Mouse (Mus musculus) neural tube, embryonic 15.5 days (tissue): ENCODE measurements around the gene Gm2035. TPM values are rescaled to one million over a fixed set of nuclear protein-coding genes. Genes with fewer than 3 reads are reported as not detected.
"Not testable (repeated sequence)": the region's sequence is repeated elsewhere in the genome, so short reads cannot be mapped to it uniquely, and the experiment has no call there.

ENCODE experiments used
- ATAC-seq: fragments of 200-750 bp; cut with Nextera tagmentation; 2 replicates; pipeline ENCODE4 v1.8.0; 2017; ENCODE audit warnings: mild to moderate bottlenecking, moderate TSS enrichment, moderate library complexity; ENCODE audit not compliant: low FRiP score
- H3K27ac ChIP-seq: fragments of 300-500 bp; sonication (generic); replicated peaks from 2 replicates; pipeline ENCODE4 v1.5.1; 2015; ENCODE audit warnings: mild to moderate bottlenecking, inconsistent platforms
- H3K27me3 ChIP-seq: fragments of 300-500 bp; sonication (generic); replicated peaks from 2 replicates; pipeline ENCODE4 v1.6.1; 2015; ENCODE audit warnings: inconsistent platforms
- H3K36me3 ChIP-seq: fragments of 300-500 bp; sonication (generic); 2 replicates; pipeline ENCODE4 v1.6.1; 2015; ENCODE audit warnings: inconsistent platforms
- H3K4me1 ChIP-seq: fragments of 300-500 bp; sonication (generic); 2 replicates; pipeline ENCODE4 v1.6.1; 2015; ENCODE audit warnings: inconsistent platforms
- H3K4me2 ChIP-seq: fragments of 300-500 bp; sonication (generic); 2 replicates; pipeline ENCODE4 v1.6.1; 2015; ENCODE audit warnings: inconsistent platforms, mild to moderate bottlenecking, moderate library complexity
- H3K4me3 ChIP-seq: fragments of 300-500 bp; sonication (generic); replicated peaks from 2 replicates; pipeline ENCODE4 v1.5.1; 2015; ENCODE audit warnings: mild to moderate bottlenecking, inconsistent platforms
- H3K9ac ChIP-seq: fragments of 300-500 bp; sonication (generic); replicated peaks from 2 replicates; pipeline ENCODE4 v1.6.1; 2015; ENCODE audit warnings: mild to moderate bottlenecking, inconsistent platforms
- H3K9me3 ChIP-seq: fragments of 300-500 bp; sonication (generic); replicated peaks from 2 replicates; pipeline ENCODE4 v1.6.1; 2016; ENCODE audit warnings: inconsistent platforms
- WGBS: fragments of 180-500 bp; shearing (Covaris S2); methylation state at CpG from one replicate; pipeline ENCODE4 v1.1.7; 2015; ENCODE audit warnings: mixed read lengths; 5-methylcytosine and 5-hydroxymethylcytosine counted together
- polyA plus RNA-seq: library from polyadenylated mRNA; unstranded; fragments of >200 nt; fragmentation: Nextera tagmentation; extraction: Ambion mirVana; gene quantifications from 2 replicates; pipeline ENCODE4 v1.2.1, GENCODE M21; 2015

The Gm2035 gene
- polyA plus RNA-seq, result not detected in 2 replicates

DNA sequence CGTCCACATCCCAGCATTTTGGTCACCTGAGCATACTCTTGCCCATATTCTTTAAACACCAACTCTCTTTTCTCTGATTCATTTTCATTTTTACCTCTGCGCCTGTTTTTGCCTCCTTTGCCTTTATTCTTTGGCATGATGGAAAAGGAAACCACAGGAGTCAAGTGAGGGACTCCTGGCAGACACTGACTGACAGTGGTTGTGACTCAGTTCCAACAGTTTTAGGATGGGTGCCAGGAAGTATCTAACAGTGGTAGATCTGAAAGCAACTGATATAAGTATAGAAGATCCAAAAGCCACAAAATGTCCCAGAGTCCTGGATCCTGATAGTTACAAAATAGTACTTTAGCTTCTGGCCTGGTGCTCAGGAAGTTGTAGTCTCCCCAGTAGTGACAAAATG, at the start of gene Gm2035:
Gm2035 (minus strand) TSS at position 137 of the 400 bp plus-strand sequence.
- not testable (repeated sequence) for H3K27me3 ChIP-seq, H3K4me1 ChIP-seq, H3K4me2 ChIP-seq, ATAC-seq, H3K9ac ChIP-seq, H3K4me3 ChIP-seq, H3K36me3 ChIP-seq, H3K27ac ChIP-seq, H3K9me3 ChIP-seq
- WGBS, result 75% methylated on average over 2 of the region's 2 CpGs

DNA sequence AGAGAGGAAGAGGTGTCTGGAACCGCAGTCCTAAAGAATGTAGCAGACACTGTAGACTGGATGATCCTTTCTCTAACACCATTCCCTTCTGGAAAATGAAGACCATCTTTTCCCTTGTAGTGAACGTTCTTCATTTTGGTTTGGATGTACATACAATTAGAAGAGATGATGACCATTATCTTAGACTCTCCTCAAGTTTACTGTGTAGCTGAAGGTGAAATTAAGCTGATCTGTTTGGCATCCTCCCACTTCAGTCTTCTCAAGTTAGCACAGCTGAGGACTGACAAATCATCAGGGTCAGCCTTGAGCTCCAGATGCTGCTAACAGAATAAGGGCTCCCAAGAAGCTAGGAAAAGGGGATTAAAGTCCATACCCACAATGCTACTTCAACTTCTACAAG, 34.1 kb upstream of the Gm2035 start, which contains the start of gene Gm2042:
Gm2042 (plus strand) TSS at position 301 of the 400 bp plus-strand sequence.
- H3K9me3 ChIP-seq, H3K4me1 ChIP-seq, H3K4me2 ChIP-seq, H3K27ac ChIP-seq, H3K4me3 ChIP-seq, H3K9ac ChIP-seq, ATAC-seq, H3K36me3 ChIP-seq, H3K27me3 ChIP-seq: not testable (repeated sequence)
- WGBS, result 93% methylated on average over 2 of the region's 2 CpGs

DNA sequence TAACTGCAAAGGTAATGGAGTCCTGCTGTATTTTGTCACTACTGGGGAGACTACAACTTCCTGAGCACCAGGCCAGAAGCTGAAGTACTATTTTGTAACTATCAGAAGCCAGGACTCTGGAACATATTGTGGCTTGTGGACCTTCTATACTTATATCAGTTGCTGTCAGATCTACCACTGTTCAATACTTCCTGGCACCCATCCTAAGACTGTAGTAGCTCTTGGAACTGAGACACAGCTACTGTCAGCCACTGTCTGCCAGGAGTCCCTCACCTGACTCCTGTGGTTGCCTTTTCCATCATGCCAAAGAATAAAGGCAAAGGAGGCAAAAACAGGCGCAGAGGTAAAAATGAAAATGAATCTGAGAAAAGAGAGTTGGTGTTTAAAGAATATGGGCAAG, 24.6 kb downstream of the Gm2035 start, which contains the start of gene Gm2022:
Gm2022 (plus strand) TSS at position 301 of the 400 bp plus-strand sequence.
- not testable (repeated sequence) for H3K36me3 ChIP-seq, H3K27me3 ChIP-seq, H3K4me3 ChIP-seq, H3K9ac ChIP-seq, H3K4me1 ChIP-seq, H3K9me3 ChIP-seq, H3K27ac ChIP-seq, ATAC-seq, H3K4me2 ChIP-seq
- 89% methylated on average over 1 of the region's 1 CpGs for WGBS

DNA sequence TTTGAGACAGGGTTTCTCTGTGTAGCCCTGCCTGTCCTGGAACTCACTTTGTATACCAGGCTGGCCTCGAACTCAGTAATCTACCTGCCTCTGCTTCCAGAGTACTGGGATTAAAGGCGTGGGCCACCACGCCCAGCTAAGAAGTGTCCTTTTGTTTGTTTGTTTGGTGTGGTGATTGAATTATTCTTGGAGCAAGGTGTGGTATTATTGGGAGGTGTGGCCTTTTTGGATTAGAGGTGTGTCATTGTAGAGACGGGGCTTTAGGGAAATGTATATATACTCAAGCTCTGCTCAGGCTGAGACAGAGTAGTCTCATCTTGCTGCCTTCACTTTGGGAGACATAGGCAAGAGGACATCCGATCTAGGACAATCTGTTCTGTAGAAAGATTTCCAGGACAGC, 45.9 kb downstream of the Gm2035 start, which contains the start of gene Gm2016:
Gm2016 (plus strand) TSS at position 301 of the 400 bp plus-strand sequence.
- not testable (repeated sequence) for ATAC-seq, H3K4me3 ChIP-seq, H3K4me1 ChIP-seq, H3K27ac ChIP-seq, H3K9me3 ChIP-seq, H3K27me3 ChIP-seq, H3K36me3 ChIP-seq, H3K4me2 ChIP-seq, H3K9ac ChIP-seq
- 87% methylated on average over 5 of the region's 5 CpGs for WGBS

Other genes starting within 250 kb of the Gm2035 start
- not detected in 2 replicates for gene Gm21319, start 144.1 kb downstream of the Gm2035 start, polyA plus RNA-seq
- gene Gm21936, start 124.3 kb downstream of the Gm2035 start, polyA plus RNA-seq, result not detected in 2 replicates
- not detected in 2 replicates for gene BB287469, start 103.3 kb downstream of the Gm2035 start, polyA plus RNA-seq
- not detected in 2 replicates for gene Gm2001, start 77.5 kb downstream of the Gm2035 start, polyA plus RNA-seq
- not detected in 2 replicates for gene Gm2016, start 45.8 kb downstream of the Gm2035 start, polyA plus RNA-seq
- gene Gm2022, start 24.5 kb downstream of the Gm2035 start, polyA plus RNA-seq, result not detected in 2 replicates
- gene Gm2042, start 34.2 kb upstream of the Gm2035 start, polyA plus RNA-seq, result not detected in 2 replicates
- gene Gm2075, start 92.0 kb upstream of the Gm2035 start, polyA plus RNA-seq, result not detected in 2 replicates
- not detected in 2 replicates for gene Gm6803, start 98.9 kb upstream of the Gm2035 start, polyA plus RNA-seq
- gene Gm2056, start 107.1 kb upstream of the Gm2035 start, polyA plus RNA-seq, result not detected in 2 replicates
- gene Gm16368, start 163.8 kb upstream of the Gm2035 start, polyA plus RNA-seq, result not detected in 2 replicates